Mouse (Mus musculus): Measurements from ENCODE around the gene Tmem9. TPM values are rescaled to one million over a fixed set of nuclear protein-coding genes. Genes with fewer than 3 reads are reported as not detected.

The Tmem9 gene
- polyA plus RNA-seq (2014; fragmentation: Nextera tagmentation; extraction: Ambion mirVana): 90.6 and 99.5 TPM in 2 replicates

- Histone ChIP-seq H3K9me3 (ENCODE audit: control insufficient read depth, low read length) (no peaks in the 10 kb centered on the region), H3K4me3 (ENCODE audit: low read depth, low read length) (peak within 1 kb of the TSS; percentile 44), H3K27ac (ENCODE audit: low read depth) (no peak within 1 kb of the TSS), H3K9ac (ENCODE audit: low read length) (peak within 1 kb of the TSS; percentile 37; the same call in 1 of the 2 replicates), H3K27me3 (replicated peaks; ENCODE audit: control insufficient read depth, insufficient read depth, low read length) (peaks cover 11% of the 10 kb centered on the region; the same call in 1 of the 2 replicates), H3K4me2 (ENCODE audit: low read length) (peak within 1 kb of the TSS; percentile 90), H3K36me3 (ENCODE audit: control insufficient read depth, insufficient read depth, low read length) (no peaks in the 10 kb centered on the region), H3K4me1 (replicated peaks; ENCODE audit: control insufficient read depth, insufficient read depth, low read length) (0 out of 2 replicates have a peak, but pooled peaks cover 6% of the 10 kb centered on the region)
- ATAC-seq (replicated peaks; ENCODE audit: low FRiP score, low TSS enrichment, low read depth): peak; percentile 95
- 4% methylated on average over 37 of the region's 37 CpGs for WGBS
- peak; percentile 80 for DNase-seq (ENCODE audit: low spot score)
Measured at GRCm38 (mm10) chr1:136007211-136008158, at the start of gene Tmem9. Gene Tmem9, plus strand, starts transcription at chr1:136008150.

GRCm38 (mm10) chr1:135958483-135958882 lies 49.5 kb upstream of the Tmem9 start:
- 49% methylated on average over 4 of the region's 4 CpGs for WGBS
- H3K4me2 ChIP-seq (ENCODE audit: low read length): no peak overlapping the region
- peak; percentile 49; the same call in 1 of the 2 replicates for ATAC-seq (replicated peaks; ENCODE audit: low FRiP score, low TSS enrichment, low read depth)
- no peaks in the 10 kb centered on the region for H3K36me3 ChIP-seq (ENCODE audit: control insufficient read depth, insufficient read depth, low read length)
- no peaks in the 10 kb centered on the region for H3K9me3 ChIP-seq (ENCODE audit: control insufficient read depth, low read length)
- no peak overlapping the region for H3K4me3 ChIP-seq (ENCODE audit: low read depth, low read length)
- DNase-seq (ENCODE audit: low spot score): no peak
- H3K27me3 ChIP-seq (replicated peaks; ENCODE audit: control insufficient read depth, insufficient read depth, low read length): no peaks in the 10 kb centered on the region
- H3K27ac ChIP-seq (ENCODE audit: low read depth): no peak overlapping the region
- no peak overlapping the region for H3K9ac ChIP-seq (ENCODE audit: low read length)
- H3K4me1 ChIP-seq (replicated peaks; ENCODE audit: control insufficient read depth, insufficient read depth, low read length): no peaks in the 10 kb centered on the region

GRCm38 (mm10) chr1:135963177-135963576 lies 44.8 kb upstream of the Tmem9 start:
- no peaks in the 10 kb centered on the region for H3K4me1 ChIP-seq (replicated peaks; ENCODE audit: control insufficient read depth, insufficient read depth, low read length)
- no peak for ATAC-seq (replicated peaks; ENCODE audit: low FRiP score, low TSS enrichment, low read depth)
- H3K9ac ChIP-seq (ENCODE audit: low read length): no peak overlapping the region
- H3K27me3 ChIP-seq (replicated peaks; ENCODE audit: control insufficient read depth, insufficient read depth, low read length): no peaks in the 10 kb centered on the region
- H3K9me3 ChIP-seq (ENCODE audit: control insufficient read depth, low read length): no peaks in the 10 kb centered on the region
- H3K4me2 ChIP-seq (ENCODE audit: low read length): no peak overlapping the region
- H3K4me3 ChIP-seq (ENCODE audit: low read depth, low read length): no peak overlapping the region
- 58% methylated on average over 5 of the region's 5 CpGs for WGBS
- no peak for DNase-seq (ENCODE audit: low spot score)
- no peaks in the 10 kb centered on the region for H3K36me3 ChIP-seq (ENCODE audit: control insufficient read depth, insufficient read depth, low read length)
- H3K27ac ChIP-seq (ENCODE audit: low read depth): no peak overlapping the region

GRCm38 (mm10) chr1:135964561-135964960 lies 43.4 kb upstream of the Tmem9 start:
- DNase-seq (ENCODE audit: low spot score) (no peak), ATAC-seq (replicated peaks; ENCODE audit: low FRiP score, low TSS enrichment, low read depth) (no peak)
- Histone ChIP-seq H3K4me2 (ENCODE audit: low read length) (no peak overlapping the region), H3K27ac (ENCODE audit: low read depth) (no peak overlapping the region), H3K4me1 (replicated peaks; ENCODE audit: control insufficient read depth, insufficient read depth, low read length) (no peaks in the 10 kb centered on the region), H3K4me3 (ENCODE audit: low read depth, low read length) (no peak overlapping the region), H3K9ac (ENCODE audit: low read length) (no peak overlapping the region), H3K9me3 (ENCODE audit: control insufficient read depth, low read length) (no peaks in the 10 kb centered on the region), H3K27me3 (replicated peaks; ENCODE audit: control insufficient read depth, insufficient read depth, low read length) (no peaks in the 10 kb centered on the region), H3K36me3 (ENCODE audit: control insufficient read depth, insufficient read depth, low read length) (no peaks in the 10 kb centered on the region)
- 75% methylated on average over 11 of the region's 11 CpGs for WGBS

GRCm38 (mm10) chr1:135967739-135968138 lies 40.2 kb upstream of the Tmem9 start:
- no peak for ATAC-seq (replicated peaks; ENCODE audit: low FRiP score, low TSS enrichment, low read depth)
- H3K27me3 ChIP-seq (replicated peaks; ENCODE audit: control insufficient read depth, insufficient read depth, low read length): no peaks in the 10 kb centered on the region
- H3K4me1 ChIP-seq (replicated peaks; ENCODE audit: control insufficient read depth, insufficient read depth, low read length): no peaks in the 10 kb centered on the region
- H3K9me3 ChIP-seq (ENCODE audit: control insufficient read depth, low read length): no peaks in the 10 kb centered on the region
- H3K4me3 ChIP-seq (ENCODE audit: low read depth, low read length): no peak overlapping the region
- no peak for DNase-seq (ENCODE audit: low spot score)
- H3K9ac ChIP-seq (ENCODE audit: low read length): no peak overlapping the region
- H3K27ac ChIP-seq (ENCODE audit: low read depth): no peak overlapping the region
- H3K36me3 ChIP-seq (ENCODE audit: control insufficient read depth, insufficient read depth, low read length): no peaks in the 10 kb centered on the region
- WGBS: 77% methylated on average over 4 of the region's 4 CpGs
- H3K4me2 ChIP-seq (ENCODE audit: low read length): no peak overlapping the region

GRCm38 (mm10) chr1:135970486-135970885 lies 37.5 kb upstream of the Tmem9 start:
- no peaks in the 10 kb centered on the region for H3K27me3 ChIP-seq (replicated peaks; ENCODE audit: control insufficient read depth, insufficient read depth, low read length)
- H3K36me3 ChIP-seq (ENCODE audit: control insufficient read depth, insufficient read depth, low read length): no peaks in the 10 kb centered on the region
- H3K4me3 ChIP-seq (ENCODE audit: low read depth, low read length): no peak overlapping the region
- no peak for DNase-seq (ENCODE audit: low spot score)
- H3K9ac ChIP-seq (ENCODE audit: low read length): no peak overlapping the region
- no peak overlapping the region for H3K27ac ChIP-seq (ENCODE audit: low read depth)
- no peak for ATAC-seq (replicated peaks; ENCODE audit: low FRiP score, low TSS enrichment, low read depth)
- no peaks in the 10 kb centered on the region for H3K4me1 ChIP-seq (replicated peaks; ENCODE audit: control insufficient read depth, insufficient read depth, low read length)
- 52% methylated on average over 2 of the region's 2 CpGs for WGBS
- no peaks in the 10 kb centered on the region for H3K9me3 ChIP-seq (ENCODE audit: control insufficient read depth, low read length)
- H3K4me2 ChIP-seq (ENCODE audit: low read length): no peak overlapping the region

- H3K27ac ChIP-seq (ENCODE audit: low read depth): no peak overlapping the region
- no peak for ATAC-seq (replicated peaks; ENCODE audit: low FRiP score, low TSS enrichment, low read depth)
- H3K9me3 ChIP-seq (ENCODE audit: control insufficient read depth, low read length): no peaks in the 10 kb centered on the region
- no peak overlapping the region for H3K9ac ChIP-seq (ENCODE audit: low read length)
- no peaks in the 10 kb centered on the region for H3K4me1 ChIP-seq (replicated peaks; ENCODE audit: control insufficient read depth, insufficient read depth, low read length)
- no peaks in the 10 kb centered on the region for H3K27me3 ChIP-seq (replicated peaks; ENCODE audit: control insufficient read depth, insufficient read depth, low read length)
- H3K4me2 ChIP-seq (ENCODE audit: low read length): no peak overlapping the region
- WGBS: 87% methylated on average over 3 of the region's 3 CpGs
- H3K36me3 ChIP-seq (ENCODE audit: control insufficient read depth, insufficient read depth, low read length): no peaks in the 10 kb centered on the region
- no peak for DNase-seq (ENCODE audit: low spot score)
- H3K4me3 ChIP-seq (ENCODE audit: low read depth, low read length): no peak overlapping the region
Measured at GRCm38 (mm10) chr1:135972576-135972975, 35.4 kb upstream of the Tmem9 start.

GRCm38 (mm10) chr1:135984105-135984504 lies 23.8 kb upstream of the Tmem9 start:
- Histone ChIP-seq H3K27ac (ENCODE audit: low read depth) (no peak overlapping the region), H3K4me1 (replicated peaks; ENCODE audit: control insufficient read depth, insufficient read depth, low read length) (no peaks in the 10 kb centered on the region), H3K27me3 (replicated peaks; ENCODE audit: control insufficient read depth, insufficient read depth, low read length) (no peaks in the 10 kb centered on the region), H3K36me3 (ENCODE audit: control insufficient read depth, insufficient read depth, low read length) (no peaks in the 10 kb centered on the region), H3K4me2 (ENCODE audit: low read length) (no peak overlapping the region), H3K9me3 (ENCODE audit: control insufficient read depth, low read length) (no peaks in the 10 kb centered on the region), H3K4me3 (ENCODE audit: low read depth, low read length) (no peak overlapping the region), H3K9ac (ENCODE audit: low read length) (no peak overlapping the region)
- ATAC-seq (replicated peaks; ENCODE audit: low FRiP score, low TSS enrichment, low read depth) (no peak), DNase-seq (ENCODE audit: low spot score) (no peak)
- WGBS: 27% methylated on average over 5 of the region's 5 CpGs

All from intestine, embryonic 14.5 days (tissue).